Mouse (Mus musculus) hindbrain, embryonic 13.5 days (tissue): Measurements from ENCODE around the gene Copz1. TPM values are rescaled to one million over a fixed set of nuclear protein-coding genes. Genes with fewer than 3 reads are reported as not detected.
A peak's percentile ranks its signal among the peaks of the same experiment; 100 is the strongest.

ENCODE experiments used
- ATAC-seq: fragments of 200-750 bp; cut with Nextera tagmentation; 2 replicates; pipeline ENCODE4 v1.8.0; 2017; ENCODE audit warnings: moderate TSS enrichment; ENCODE audit not compliant: low FRiP score
- H3K27ac ChIP-seq: fragments of 300-500 bp; sonication (generic); 2 replicates; pipeline ENCODE4 v1.5.1; 2015; ENCODE audit warnings: inconsistent platforms, mild to moderate bottlenecking, moderate library complexity
- H3K27me3 ChIP-seq: fragments of 300-500 bp; sonication (generic); 2 replicates; pipeline ENCODE4 v1.6.1; 2015; ENCODE audit warnings: mild to moderate bottlenecking, inconsistent platforms
- H3K36me3 ChIP-seq: fragments of 300-500 bp; sonication (generic); 2 replicates; pipeline ENCODE4 v1.6.1; 2015; ENCODE audit warnings: mild to moderate bottlenecking, inconsistent platforms
- H3K4me1 ChIP-seq: fragments of 300-500 bp; sonication (generic); replicated peaks from 2 replicates; pipeline ENCODE4 v1.6.1; 2015; ENCODE audit warnings: inconsistent platforms
- H3K4me2 ChIP-seq: fragments of 300-500 bp; sonication (generic); 2 replicates; pipeline ENCODE4 v1.6.1; 2015; ENCODE audit warnings: inconsistent platforms, mild to moderate bottlenecking, moderate library complexity
- H3K4me3 ChIP-seq: fragments of 300-500 bp; sonication (generic); 2 replicates; pipeline ENCODE4 v1.5.1; 2015; ENCODE audit warnings: mild to moderate bottlenecking, inconsistent platforms
- H3K9ac ChIP-seq: fragments of 300-500 bp; sonication (generic); 2 replicates; pipeline ENCODE4 v1.6.1; 2015; ENCODE audit warnings: mild to moderate bottlenecking, inconsistent platforms
- H3K9me3 ChIP-seq: fragments of 300-500 bp; sonication (generic); 2 replicates; pipeline ENCODE4 v1.6.1; 2016; ENCODE audit warnings: inconsistent platforms
- WGBS: fragments of 180-500 bp; shearing (Covaris S2); methylation state at CpG from one replicate; pipeline ENCODE4 v1.1.7; 2015; 5-methylcytosine and 5-hydroxymethylcytosine counted together
- polyA plus RNA-seq: library from polyadenylated mRNA; unstranded; fragments of >200 nt; fragmentation: Nextera tagmentation; extraction: Ambion mirVana; gene quantifications from 2 replicates; pipeline ENCODE4 v1.2.1, GENCODE M21; 2015

The Copz1 gene
- polyA plus RNA-seq, 1 experiment from 2014 or later = 222 TPM

DNA sequence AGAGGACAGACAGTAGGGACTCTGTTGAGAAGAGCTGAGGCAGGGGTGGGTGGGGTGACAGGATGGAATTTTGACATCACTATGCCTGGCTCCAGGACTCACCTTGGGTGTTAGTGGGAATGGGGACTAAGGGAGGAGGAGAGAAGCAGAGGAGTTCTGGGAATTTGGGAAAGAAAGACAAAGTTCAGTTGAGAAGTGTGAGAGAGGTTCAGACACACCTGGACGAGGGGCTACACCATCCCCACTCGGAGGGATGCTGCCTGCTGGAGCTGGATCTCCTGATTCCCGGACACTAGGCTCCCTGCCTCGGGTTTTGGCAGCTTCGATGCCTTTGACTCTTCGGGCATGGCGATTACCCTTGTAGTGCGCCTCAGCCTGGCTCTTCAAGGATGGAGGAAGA is 45.2 kb downstream of the Copz1 start:
- H3K27me3 ChIP-seq = no peaks in the 10 kb centered on the region
- peaks cover 60% of the 10 kb centered on the region for H3K4me1 ChIP-seq
- no peak for ATAC-seq
- H3K9ac ChIP-seq = 0 out of 2 replicates have a peak overlapping the region, but pooled peaks have one; percentile 30
- no peak overlapping the region for H3K4me2 ChIP-seq
- 84% methylated on average over 8 of the region's 8 CpGs for WGBS
- H3K36me3 ChIP-seq = peaks cover 43% of the 10 kb centered on the region
- no peak overlapping the region for H3K4me3 ChIP-seq
- H3K9me3 ChIP-seq = no peaks in the 10 kb centered on the region
- no peak overlapping the region for H3K27ac ChIP-seq

DNA sequence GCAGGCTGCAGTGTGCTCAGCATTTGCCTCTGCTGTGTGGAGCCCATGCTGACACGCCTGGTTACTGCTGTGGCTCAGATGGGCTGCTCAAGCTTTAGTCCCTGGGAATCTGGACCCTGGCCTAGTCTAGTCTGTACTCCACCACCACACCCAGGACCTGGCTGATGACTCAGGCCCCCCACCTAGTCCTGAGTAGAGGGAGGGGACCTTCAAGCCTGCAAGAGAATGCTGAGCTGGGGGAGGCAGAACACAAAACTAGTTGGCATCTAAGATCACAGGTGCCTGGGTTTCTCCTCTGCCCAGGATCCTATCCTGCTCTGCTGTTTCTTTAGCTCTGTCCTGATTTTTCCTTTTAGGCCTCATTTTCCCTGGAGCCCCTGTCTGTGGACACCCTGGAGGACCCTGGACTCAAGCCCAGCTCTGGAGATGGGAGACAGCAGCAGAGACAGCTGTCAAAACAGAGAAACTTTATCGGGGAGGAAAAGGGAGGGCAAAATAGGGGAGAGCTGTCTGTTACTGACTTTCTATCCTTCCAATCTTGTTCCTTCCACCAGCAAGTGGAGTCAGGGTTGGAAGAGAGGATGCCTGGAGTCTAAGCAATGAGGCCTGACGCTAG is 45.8 kb downstream of the Copz1 start:
- Histone ChIP-seq H3K9ac (0 out of 2 replicates have a peak overlapping the region, but pooled peaks have one; percentile 30), H3K4me2 (no peak overlapping the region), H3K4me3 (no peak overlapping the region), H3K27me3 (no peaks in the 10 kb centered on the region), H3K4me1 (peaks cover 55% of the 10 kb centered on the region), H3K36me3 (peaks cover 43% of the 10 kb centered on the region), H3K27ac (no peak overlapping the region), H3K9me3 (no peaks in the 10 kb centered on the region)
- ATAC-seq = no peak
- 64% methylated on average over 3 of the region's 3 CpGs for WGBS

DNA sequence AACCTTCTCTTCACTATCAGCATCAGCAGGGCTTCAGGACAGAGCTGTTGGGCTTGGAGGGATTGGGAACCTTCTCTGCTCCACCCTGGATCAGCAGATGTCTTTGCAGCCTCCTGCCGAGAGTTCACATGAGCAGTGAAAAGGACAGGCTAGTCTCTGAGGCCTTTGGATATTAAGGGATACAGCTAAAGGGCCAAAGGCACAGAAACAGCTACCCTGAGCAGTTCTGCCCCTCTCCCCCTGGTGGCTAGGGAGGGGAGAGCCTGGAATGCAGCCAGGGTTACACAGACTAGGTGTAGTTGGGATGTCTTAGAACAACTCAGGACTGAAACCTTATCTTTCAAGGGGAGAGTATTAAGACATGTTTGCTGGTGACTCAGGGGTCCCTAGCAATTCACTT is 48.6 kb downstream of the Copz1 start:
- no peak for ATAC-seq
- WGBS = 64% methylated on average over 1 of the region's 1 CpGs
- peaks cover 36% of the 10 kb centered on the region for H3K36me3 ChIP-seq

DNA sequence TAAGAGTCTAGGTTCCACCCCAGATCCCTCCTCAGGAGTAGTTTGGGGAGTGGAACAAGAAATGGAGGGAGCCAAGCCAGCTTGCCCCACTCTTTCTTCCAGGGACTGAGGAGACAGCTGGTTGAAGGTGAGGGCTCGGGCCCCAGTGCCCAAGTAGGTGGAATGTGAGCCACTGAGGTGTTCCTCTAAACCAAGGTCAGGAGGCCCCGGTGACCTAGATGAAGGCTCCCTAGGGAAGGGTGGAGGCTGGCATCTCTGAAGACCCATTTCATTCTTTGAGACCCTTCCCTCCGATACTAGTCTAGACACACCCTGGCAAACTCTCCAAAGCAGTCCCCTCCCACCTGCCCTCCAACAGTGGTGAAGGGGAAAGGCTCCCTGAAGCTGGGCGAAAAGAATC is 49.9 kb downstream of the Copz1 start:
- peak overlapping the region; percentile 85 for H3K27ac ChIP-seq
- 43% methylated on average over 4 of the region's 4 CpGs for WGBS

More for the DNA sequence above, 48.6 kb downstream of the Copz1 start:
- Histone ChIP-seq H3K27ac (no peak overlapping the region), H3K9ac (peak overlapping the region; percentile 90; the same call in 1 of the 2 replicates), H3K27me3 (no peaks in the 10 kb centered on the region), H3K9me3 (no peaks in the 10 kb centered on the region), H3K4me2 (0 out of 2 replicates have a peak overlapping the region, but pooled peaks have one; percentile 78), H3K4me3 (no peak overlapping the region), H3K4me1 (peaks cover 42% of the 10 kb centered on the region)

DNA sequence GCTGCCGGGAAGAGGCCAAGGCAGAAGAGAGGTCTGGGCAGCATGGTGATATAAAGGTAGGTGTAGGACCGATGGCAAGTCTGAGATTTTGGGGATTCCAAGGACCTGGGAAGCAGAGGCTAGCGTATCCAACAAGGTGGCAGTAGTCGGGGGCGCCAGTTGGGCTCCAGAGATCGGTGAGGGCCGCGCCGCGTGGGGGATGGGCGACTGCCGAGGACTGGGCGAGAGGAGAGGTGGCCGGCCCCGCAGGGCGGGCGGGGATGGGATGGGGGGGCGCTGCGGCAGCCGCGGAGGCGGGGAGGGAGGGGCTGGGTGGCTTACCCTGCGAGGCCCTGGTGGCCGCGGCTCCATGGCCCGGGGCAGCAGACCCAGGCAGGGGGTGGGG is 50.5 kb downstream of the Copz1 start:
- peak overlapping the region; percentile 85 for H3K27ac ChIP-seq
- peaks cover 42% of the 10 kb centered on the region for H3K4me1 ChIP-seq
- ATAC-seq = peak; percentile 75
- 0% methylated on average over 17 of the region's 26 CpGs for WGBS
- peak overlapping the region; percentile 78 for H3K4me2 ChIP-seq
- peak overlapping the region; percentile 90 for H3K9ac ChIP-seq
- H3K36me3 ChIP-seq = peaks cover 16% of the 10 kb centered on the region
- H3K9me3 ChIP-seq = no peaks in the 10 kb centered on the region
- peak overlapping the region; percentile 67 for H3K4me3 ChIP-seq
- H3K27me3 ChIP-seq = no peaks in the 10 kb centered on the region

More for the DNA sequence above, 49.9 kb downstream of the Copz1 start:
- Histone ChIP-seq H3K27me3 (no peaks in the 10 kb centered on the region), H3K9me3 (no peaks in the 10 kb centered on the region), H3K36me3 (peaks cover 23% of the 10 kb centered on the region), H3K4me3 (peak overlapping the region; percentile 67), H3K4me2 (peak overlapping the region; percentile 78), H3K9ac (peak overlapping the region; percentile 90), H3K4me1 (peaks cover 42% of the 10 kb centered on the region)
- ATAC-seq = no peak

DNA sequence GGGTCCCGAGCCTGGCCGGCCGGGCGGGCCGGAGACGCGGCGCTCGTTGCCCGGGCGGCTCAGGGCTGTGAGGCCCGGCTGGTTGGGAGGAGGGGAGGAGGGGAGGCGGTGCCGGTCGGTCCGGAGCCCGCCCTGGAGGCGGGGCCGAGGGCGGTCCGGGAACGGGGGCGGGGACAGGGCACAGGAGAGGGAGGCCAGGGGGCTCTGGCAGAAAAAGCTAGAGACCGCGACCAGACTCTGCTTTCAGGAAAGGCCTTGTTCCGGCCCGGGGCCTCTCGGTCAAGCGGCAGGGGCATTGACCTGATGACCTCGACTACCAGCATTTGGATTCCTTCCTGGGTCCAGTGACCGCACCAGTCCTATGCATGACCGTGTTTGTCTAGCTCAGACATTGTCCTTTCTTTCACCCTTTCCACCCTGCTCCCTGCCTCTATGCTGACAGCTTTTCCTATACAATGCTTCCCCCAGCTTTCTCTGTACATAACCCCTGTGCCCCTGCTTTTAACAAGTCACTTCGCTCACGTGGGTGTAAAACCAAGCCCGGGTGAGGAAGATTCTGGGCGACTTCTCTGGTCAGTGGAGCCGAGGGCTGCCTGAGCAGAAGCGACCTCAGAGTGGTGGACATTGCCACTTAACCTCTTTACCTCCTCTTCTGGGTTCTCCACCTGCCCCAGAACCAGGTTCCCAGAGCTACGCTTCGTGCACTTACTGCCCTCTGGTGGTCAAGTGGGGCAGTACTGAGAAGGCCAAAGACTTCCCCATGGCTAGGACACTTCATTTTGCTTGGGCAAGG is 51.1 kb downstream of the Copz1 start:
- ATAC-seq = peak; percentile 97
- H3K27me3 ChIP-seq = no peaks in the 10 kb centered on the region
- WGBS = 1% methylated on average over 35 of the region's 40 CpGs

DNA sequence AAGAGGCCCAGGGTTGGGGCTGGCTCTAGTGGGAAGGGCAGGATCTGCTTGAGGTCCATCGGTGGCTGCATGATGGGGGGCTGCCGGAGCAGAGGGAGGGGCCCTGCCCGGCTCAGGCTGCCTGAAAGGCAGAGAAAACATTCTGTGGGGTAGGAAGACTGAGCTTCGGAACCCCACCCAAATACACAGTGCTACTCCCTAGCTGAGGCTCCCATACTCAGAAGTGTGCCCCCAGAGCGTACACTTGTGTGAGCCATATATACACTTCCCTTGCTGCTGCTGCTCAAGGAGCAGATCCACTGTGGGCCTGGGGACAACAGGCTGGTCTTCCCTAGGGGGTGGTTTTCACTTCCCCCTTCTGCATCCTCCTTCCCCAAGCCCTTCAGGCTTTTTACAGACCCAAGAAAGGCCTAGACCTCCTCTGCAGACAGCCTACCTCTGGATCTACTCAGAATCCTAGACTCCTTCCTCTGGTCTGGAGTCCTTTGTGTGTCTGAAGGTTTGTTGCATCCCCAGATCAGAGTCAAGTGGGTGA is 60.6 kb downstream of the Copz1 start:
- Histone ChIP-seq H3K4me3 (no peak overlapping the region), H3K36me3 (no peaks in the 10 kb centered on the region), H3K27ac (no peak overlapping the region), H3K9me3 (no peaks in the 10 kb centered on the region), H3K27me3 (peaks cover 13% of the 10 kb centered on the region; the same call in 1 of the 2 replicates), H3K9ac (no peak overlapping the region), H3K4me2 (no peak overlapping the region), H3K4me1 (peaks cover 38% of the 10 kb centered on the region)
- ATAC-seq = no peak
- WGBS = 71% methylated on average over 5 of the region's 5 CpGs

More for the DNA sequence above, 51.1 kb downstream of the Copz1 start:
- H3K4me3 ChIP-seq = peak overlapping the region; percentile 67
- H3K9ac ChIP-seq = peak overlapping the region; percentile 90
- peak overlapping the region; percentile 78 for H3K4me2 ChIP-seq
- H3K4me1 ChIP-seq = peaks cover 39% of the 10 kb centered on the region
- H3K9me3 ChIP-seq = no peaks in the 10 kb centered on the region
- H3K27ac ChIP-seq = peak overlapping the region; percentile 85
- peaks cover 10% of the 10 kb centered on the region for H3K36me3 ChIP-seq

DNA sequence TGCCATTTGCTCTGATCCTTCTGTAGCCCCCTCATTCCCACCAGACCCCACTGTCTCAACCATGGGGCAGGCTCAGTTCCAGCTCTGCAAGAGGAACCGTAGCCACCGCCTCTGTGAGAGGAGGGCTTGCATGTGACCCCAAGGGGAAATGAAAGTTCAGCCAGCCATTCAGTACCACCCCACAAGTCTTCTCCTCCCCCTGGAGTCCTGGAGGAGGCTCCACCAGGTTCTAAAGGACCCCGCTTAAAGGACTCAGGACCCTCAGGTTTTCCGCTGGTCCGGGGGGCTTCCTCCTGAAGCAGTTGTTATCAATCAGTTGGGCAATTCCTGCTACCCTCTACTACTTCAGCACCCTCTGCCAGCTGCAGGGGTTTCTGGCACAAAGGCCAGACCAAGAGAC is 61.2 kb downstream of the Copz1 start:
- 63% methylated on average over 5 of the region's 5 CpGs for WGBS
- H3K36me3 ChIP-seq = no peaks in the 10 kb centered on the region
- H3K4me3 ChIP-seq = no peak overlapping the region
- no peaks in the 10 kb centered on the region for H3K9me3 ChIP-seq
- H3K4me2 ChIP-seq = no peak overlapping the region
- H3K4me1 ChIP-seq = peaks cover 38% of the 10 kb centered on the region
- peaks cover 19% of the 10 kb centered on the region for H3K27me3 ChIP-seq
- H3K27ac ChIP-seq = no peak overlapping the region
- H3K9ac ChIP-seq = no peak overlapping the region
- ATAC-seq = no peak

DNA sequence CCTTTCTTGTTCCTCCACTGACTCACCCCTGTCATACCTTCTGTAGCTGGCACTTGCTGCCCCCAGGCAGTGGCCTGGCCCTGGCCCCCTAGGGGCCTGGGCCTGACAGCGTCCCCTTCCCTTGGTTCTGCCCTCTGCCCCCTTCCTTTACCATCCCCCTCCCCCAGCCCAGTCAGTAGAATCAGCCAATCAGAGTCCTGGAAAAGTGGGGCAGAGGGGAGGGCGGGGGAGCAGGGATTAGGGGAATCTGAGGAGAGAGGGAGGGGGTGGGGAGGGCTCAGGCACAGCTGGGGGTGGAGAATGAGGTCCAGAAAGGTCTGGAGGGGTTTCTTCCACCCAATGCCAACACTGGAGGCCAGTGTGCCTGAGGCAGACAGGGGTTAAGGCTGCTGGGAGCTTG is 61.7 kb downstream of the Copz1 start:
- H3K4me2 ChIP-seq = no peak overlapping the region
- no peaks in the 10 kb centered on the region for H3K36me3 ChIP-seq
- H3K4me3 ChIP-seq = no peak overlapping the region
- no peaks in the 10 kb centered on the region for H3K9me3 ChIP-seq
- WGBS = 0% methylated on average over 2 of the region's 2 CpGs
- no peak overlapping the region for H3K27ac ChIP-seq
- H3K9ac ChIP-seq = no peak overlapping the region
- H3K27me3 ChIP-seq = peaks cover 24% of the 10 kb centered on the region
- no peak for ATAC-seq
- H3K4me1 ChIP-seq = peaks cover 42% of the 10 kb centered on the region

DNA sequence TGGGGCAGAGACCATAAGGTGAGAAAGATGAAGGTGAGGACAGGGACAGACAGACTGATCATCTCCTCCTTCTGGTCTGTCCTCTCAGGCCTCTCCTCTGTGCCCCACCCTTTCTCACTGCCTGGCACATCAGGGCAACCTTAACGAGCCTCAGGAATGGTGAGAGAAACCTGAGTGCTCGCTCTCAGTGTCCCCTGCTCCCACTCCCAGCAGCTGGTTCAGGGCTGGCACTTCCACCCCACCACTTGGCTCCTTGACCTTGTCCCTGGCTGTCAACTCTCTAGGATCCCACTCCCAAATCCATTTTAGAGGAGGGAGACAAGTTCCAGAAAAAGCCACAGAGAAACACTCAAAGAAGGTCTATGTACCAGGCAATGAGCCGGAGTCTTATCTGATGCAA is 62.5 kb downstream of the Copz1 start:
- Histone ChIP-seq H3K4me3 (no peak overlapping the region), H3K9ac (0 out of 2 replicates have a peak overlapping the region, but pooled peaks have one; percentile 13), H3K9me3 (no peaks in the 10 kb centered on the region), H3K27ac (no peak overlapping the region), H3K36me3 (no peaks in the 10 kb centered on the region), H3K4me2 (no peak overlapping the region), H3K4me1 (peaks cover 50% of the 10 kb centered on the region), H3K27me3 (peaks cover 29% of the 10 kb centered on the region)
- 56% methylated on average over 3 of the region's 3 CpGs for WGBS
- no peak for ATAC-seq

DNA sequence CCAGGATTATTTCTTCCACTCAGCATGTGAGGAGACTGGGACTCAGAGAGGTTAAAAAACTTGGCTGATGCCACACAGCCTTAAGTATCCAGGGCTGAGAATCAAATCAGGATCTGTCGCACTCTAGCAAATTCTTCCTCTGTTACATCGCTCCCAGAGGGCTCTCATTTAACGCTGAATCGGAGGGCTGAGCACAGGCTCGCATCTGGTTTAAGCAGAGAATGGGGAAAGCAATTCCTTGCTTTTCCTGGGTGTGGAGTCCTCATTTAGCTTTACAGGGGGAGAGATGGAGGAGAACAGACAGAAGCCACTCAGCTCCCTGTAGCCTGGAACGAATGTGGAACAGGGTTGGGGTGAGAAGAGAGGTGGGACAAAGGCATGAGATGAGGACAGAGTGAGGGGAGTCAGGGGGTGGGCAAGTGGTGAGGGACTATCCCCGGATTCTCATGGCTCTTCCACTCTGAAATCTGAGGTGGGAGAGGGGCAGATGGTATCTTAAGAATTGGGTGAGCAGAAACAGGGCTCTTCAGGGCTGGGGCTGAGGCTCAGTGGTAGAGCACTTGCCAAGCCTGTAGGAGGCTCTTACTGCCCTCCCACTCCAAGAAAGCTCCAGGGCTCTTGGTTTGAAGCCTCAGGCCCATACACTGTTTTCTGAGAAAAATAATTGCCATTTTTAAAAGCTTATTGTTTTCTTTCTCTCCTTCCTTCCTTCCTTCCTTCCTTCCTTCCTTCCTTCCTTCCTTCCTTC is 63.1 kb downstream of the Copz1 start:
- ATAC-seq = no peak
- Histone ChIP-seq H3K27me3 (peaks cover 33% of the 10 kb centered on the region), H3K9ac (0 out of 2 replicates have a peak overlapping the region, but pooled peaks have one; percentile 13), H3K4me2 (no peak overlapping the region), H3K9me3 (no peaks in the 10 kb centered on the region), H3K4me3 (no peak overlapping the region), H3K4me1 (peaks cover 56% of the 10 kb centered on the region), H3K36me3 (no peaks in the 10 kb centered on the region), H3K27ac (peak overlapping the region; percentile 19; the same call in 1 of the 2 replicates)
- WGBS = 33% methylated on average over 7 of the region's 7 CpGs
